Mouse (Mus musculus): Measurements from ENCODE around the gene Hdac4. TPM values are rescaled to one million over a fixed set of nuclear protein-coding genes. Genes with fewer than 3 reads are reported as not detected.

Hdac4 gene
- polyA plus RNA-seq, 1 experiment from 2014 or later = 3.3 TPM

- H3K27me3 ChIP-seq = no peaks in the 10 kb centered on the region
- no peak overlapping the region for H3K27ac ChIP-seq (replicated peaks)
- no peaks in the 10 kb centered on the region for H3K36me3 ChIP-seq (replicated peaks)
- WGBS (ENCODE audit: insufficient replicate concordance) = 47% methylated on average over 2 of the region's 2 CpGs
- H3K9ac ChIP-seq = no peak overlapping the region
- no peaks in the 10 kb centered on the region for H3K9me3 ChIP-seq (replicated peaks)
- no peak overlapping the region for H3K4me2 ChIP-seq
- no peak for ATAC-seq (ENCODE audit: insufficient read depth)
- no peak overlapping the region for H3K4me3 ChIP-seq (replicated peaks)
- no peaks in the 10 kb centered on the region for H3K4me1 ChIP-seq (replicated peaks)
Measured at GRCm38 (mm10) chr1:91917596-91917995, 277.9 kb downstream of the Hdac4 start.

GRCm38 (mm10) chr1:91915961-91916360, 279.5 kb downstream of the Hdac4 start:
- Histone ChIP-seq H3K9ac (no peak overlapping the region), H3K9me3 (replicated peaks) (no peaks in the 10 kb centered on the region), H3K27ac (replicated peaks) (no peak overlapping the region), H3K4me1 (replicated peaks) (no peaks in the 10 kb centered on the region), H3K4me2 (no peak overlapping the region), H3K36me3 (replicated peaks) (no peaks in the 10 kb centered on the region), H3K27me3 (no peaks in the 10 kb centered on the region), H3K4me3 (replicated peaks) (no peak overlapping the region)
- 49% methylated on average over 5 of the region's 5 CpGs for WGBS (ENCODE audit: insufficient replicate concordance)
- no peak for ATAC-seq (ENCODE audit: insufficient read depth)

GRCm38 (mm10) chr1:91914648-91915047, 280.9 kb downstream of the Hdac4 start:
- Histone ChIP-seq H3K4me1 (replicated peaks) (no peaks in the 10 kb centered on the region), H3K9me3 (replicated peaks) (no peaks in the 10 kb centered on the region), H3K4me3 (replicated peaks) (no peak overlapping the region), H3K4me2 (no peak overlapping the region), H3K27me3 (no peaks in the 10 kb centered on the region), H3K27ac (replicated peaks) (no peak overlapping the region), H3K36me3 (replicated peaks) (no peaks in the 10 kb centered on the region), H3K9ac (no peak overlapping the region)
- ATAC-seq (ENCODE audit: insufficient read depth) = no peak
- 52% methylated on average over 3 of the region's 3 CpGs for WGBS (ENCODE audit: insufficient replicate concordance)

GRCm38 (mm10) chr1:91913850-91914249, 281.6 kb downstream of the Hdac4 start:
- Histone ChIP-seq H3K4me1 (replicated peaks) (no peaks in the 10 kb centered on the region), H3K27ac (replicated peaks) (no peak overlapping the region), H3K9ac (no peak overlapping the region), H3K27me3 (no peaks in the 10 kb centered on the region), H3K4me2 (no peak overlapping the region), H3K36me3 (replicated peaks) (no peaks in the 10 kb centered on the region), H3K4me3 (replicated peaks) (no peak overlapping the region), H3K9me3 (replicated peaks) (no peaks in the 10 kb centered on the region)
- ATAC-seq (ENCODE audit: insufficient read depth) = no peak
- WGBS (ENCODE audit: insufficient replicate concordance) = 36% methylated on average over 6 of the region's 6 CpGs

- Histone ChIP-seq H3K27me3 (no peaks in the 10 kb centered on the region), H3K27ac (replicated peaks) (no peak overlapping the region), H3K9me3 (replicated peaks) (no peaks in the 10 kb centered on the region), H3K4me1 (replicated peaks) (no peaks in the 10 kb centered on the region), H3K4me2 (no peak overlapping the region), H3K36me3 (replicated peaks) (no peaks in the 10 kb centered on the region), H3K4me3 (replicated peaks) (no peak overlapping the region), H3K9ac (no peak overlapping the region)
- ATAC-seq (ENCODE audit: insufficient read depth) = no peak
- WGBS (ENCODE audit: insufficient replicate concordance) = 42% methylated on average over 10 of the region's 10 CpGs
Measured at GRCm38 (mm10) chr1:91912227-91913119, 283.0 kb downstream of the Hdac4 start.

DNA sequence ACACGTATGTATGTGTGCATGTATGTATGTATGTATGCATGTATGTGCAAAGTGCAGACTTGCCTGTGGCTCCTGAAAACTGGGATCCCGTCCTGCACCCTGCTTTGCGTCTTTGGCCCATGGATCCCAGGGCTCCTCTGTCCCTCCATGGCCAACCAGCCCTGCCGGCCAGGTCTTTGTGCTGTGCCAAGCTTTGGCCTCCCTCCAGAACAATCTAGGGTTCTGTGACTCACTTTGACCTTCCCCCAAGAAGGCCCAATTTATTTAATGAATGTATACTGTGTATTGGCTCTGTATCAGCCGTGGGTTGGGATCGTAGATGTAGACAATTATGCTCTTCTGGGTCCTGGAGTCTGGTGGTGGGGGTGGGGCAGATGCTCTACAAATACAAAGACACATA, 290.2 kb downstream of the Hdac4 start:
- ATAC-seq (ENCODE audit: insufficient read depth) = no peak
- WGBS (ENCODE audit: insufficient replicate concordance) = 57% methylated on average over 6 of the region's 6 CpGs
- no peak overlapping the region for H3K4me2 ChIP-seq
- H3K27ac ChIP-seq (replicated peaks) = no peak overlapping the region
- no peak overlapping the region for H3K4me3 ChIP-seq (replicated peaks)
- H3K27me3 ChIP-seq = no peaks in the 10 kb centered on the region
- no peaks in the 10 kb centered on the region for H3K4me1 ChIP-seq (replicated peaks)
- H3K9me3 ChIP-seq (replicated peaks) = no peaks in the 10 kb centered on the region
- no peaks in the 10 kb centered on the region for H3K36me3 ChIP-seq (replicated peaks)
- no peak overlapping the region for H3K9ac ChIP-seq

DNA sequence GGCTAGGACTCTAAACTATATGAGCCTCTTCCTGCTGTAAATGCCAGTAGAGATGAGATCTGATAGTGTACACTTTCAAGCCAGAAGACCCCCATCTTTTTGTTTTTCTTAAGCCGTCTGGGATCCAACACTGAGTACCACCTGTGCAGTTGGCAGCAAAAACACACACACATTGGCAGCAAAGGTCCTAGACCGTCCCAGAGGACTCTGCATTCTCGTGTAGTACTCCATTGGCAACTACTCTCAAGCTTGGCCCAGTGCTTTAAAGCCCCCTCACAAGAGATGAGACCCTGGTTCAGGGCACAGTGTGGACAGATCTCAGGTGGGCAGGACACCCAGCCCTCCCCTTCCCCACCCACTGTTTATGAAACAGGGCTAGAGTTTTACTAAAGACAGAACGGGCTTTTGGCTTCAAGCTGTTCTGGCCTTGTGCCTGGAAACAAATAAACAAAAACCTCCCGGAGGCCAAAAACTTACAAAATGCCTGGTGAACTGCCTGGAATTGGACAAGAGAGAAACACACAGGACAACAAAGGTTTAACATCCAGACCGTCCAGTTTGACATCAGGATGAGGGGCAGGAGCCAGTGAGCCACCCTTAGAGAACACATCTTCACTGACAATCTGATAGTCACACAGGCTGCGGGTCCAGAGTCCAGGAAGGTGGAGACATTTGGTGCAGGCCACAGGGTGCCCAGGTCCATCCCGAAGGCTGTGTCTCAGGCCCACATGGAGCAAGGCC, 292.1 kb downstream of the Hdac4 start:
- Histone ChIP-seq H3K27me3 (no peaks in the 10 kb centered on the region), H3K4me2 (no peak overlapping the region), H3K27ac (replicated peaks) (no peak overlapping the region), H3K36me3 (replicated peaks) (no peaks in the 10 kb centered on the region), H3K4me1 (replicated peaks) (no peaks in the 10 kb centered on the region), H3K4me3 (replicated peaks) (no peak overlapping the region), H3K9me3 (replicated peaks) (no peaks in the 10 kb centered on the region), H3K9ac (no peak overlapping the region)
- WGBS (ENCODE audit: insufficient replicate concordance) = 51% methylated on average over 8 of the region's 8 CpGs
- peak; percentile 49; the same call in 1 of the 2 replicates for ATAC-seq (ENCODE audit: insufficient read depth)

- H3K27me3 ChIP-seq = no peaks in the 10 kb centered on the region
- no peak overlapping the region for H3K27ac ChIP-seq (replicated peaks)
- whole genome bisulfite sequencing (ENCODE audit: insufficient replicate concordance) = 75% methylated on average over 2 of the region's 2 CpGs
- no peak overlapping the region for H3K9ac ChIP-seq
- no peaks in the 10 kb centered on the region for H3K9me3 ChIP-seq (replicated peaks)
- no peaks in the 10 kb centered on the region for H3K36me3 ChIP-seq (replicated peaks)
- ATAC-seq (ENCODE audit: insufficient read depth) = no peak
- H3K4me1 ChIP-seq (replicated peaks) = 0 out of 2 replicates have a peak, but pooled peaks cover 5% of the 10 kb centered on the region
- H3K4me2 ChIP-seq = no peak overlapping the region
- H3K4me3 ChIP-seq (replicated peaks) = no peak overlapping the region
Measured at GRCm38 (mm10) chr1:91897078-91897477, 298.4 kb downstream of the Hdac4 start.

DNA sequence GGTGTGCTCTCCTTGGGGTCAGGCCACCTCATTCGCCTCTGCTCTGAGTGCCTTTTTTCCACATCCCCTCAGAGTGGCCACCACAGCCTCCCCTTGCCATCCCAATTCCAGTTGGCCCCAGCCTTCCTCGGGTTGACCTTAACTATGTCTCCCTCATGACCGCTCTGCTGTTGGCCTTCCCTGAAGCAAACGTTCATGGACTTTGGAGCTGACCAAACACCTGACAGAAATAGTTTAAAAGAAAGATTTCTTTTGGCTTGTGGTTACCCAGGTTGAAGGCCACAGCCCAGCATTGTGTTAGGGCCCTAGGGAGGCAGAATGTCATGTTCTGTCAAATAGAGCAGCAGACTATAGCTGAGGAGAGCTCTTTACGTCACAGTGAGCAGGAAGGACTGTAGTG, 301.2 kb downstream of the Hdac4 start:
- Histone ChIP-seq H3K27ac (replicated peaks) (no peak overlapping the region), H3K27me3 (no peaks in the 10 kb centered on the region), H3K9me3 (replicated peaks) (no peaks in the 10 kb centered on the region), H3K9ac (no peak overlapping the region), H3K4me3 (replicated peaks) (no peak overlapping the region), H3K4me2 (no peak overlapping the region), H3K4me1 (replicated peaks) (0 out of 2 replicates have a peak, but pooled peaks cover 5% of the 10 kb centered on the region), H3K36me3 (replicated peaks) (no peaks in the 10 kb centered on the region)
- no peak for ATAC-seq (ENCODE audit: insufficient read depth)
- WGBS (ENCODE audit: insufficient replicate concordance) = 59% methylated on average over 5 of the region's 5 CpGs

- ATAC-seq (ENCODE audit: insufficient read depth) = no peak
- Histone ChIP-seq H3K27ac (replicated peaks) (no peak overlapping the region), H3K9ac (no peak overlapping the region), H3K4me3 (replicated peaks) (no peak overlapping the region), H3K36me3 (replicated peaks) (no peaks in the 10 kb centered on the region), H3K4me2 (no peak overlapping the region), H3K27me3 (no peaks in the 10 kb centered on the region), H3K9me3 (replicated peaks) (no peaks in the 10 kb centered on the region), H3K4me1 (replicated peaks) (0 out of 2 replicates have a peak, but pooled peaks cover 5% of the 10 kb centered on the region)
- 76% methylated on average over 11 of the region's 11 CpGs for WGBS (ENCODE audit: insufficient replicate concordance)
Measured at GRCm38 (mm10) chr1:91893598-91893997, 301.9 kb downstream of the Hdac4 start.

DNA sequence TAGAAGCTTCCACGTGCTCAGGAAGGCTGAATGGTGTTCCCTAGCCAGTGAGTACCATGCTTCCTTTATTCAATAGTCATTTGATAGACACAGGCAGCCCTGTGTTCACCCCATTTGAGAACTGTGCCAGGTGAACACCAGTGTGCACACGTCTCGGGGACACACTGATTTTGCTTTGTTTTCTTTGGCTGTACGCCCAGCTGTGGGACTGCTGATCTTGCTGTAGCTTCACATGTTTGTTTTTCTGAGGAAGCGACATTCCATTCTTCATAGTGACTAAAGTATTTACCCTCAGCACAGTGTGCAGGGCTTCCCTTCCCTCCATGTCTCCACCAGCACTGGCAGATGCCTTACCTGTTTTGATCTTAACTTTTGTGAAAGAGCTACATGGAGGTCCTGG, 312.4 kb downstream of the Hdac4 start:
- H3K27ac ChIP-seq (replicated peaks) = no peak overlapping the region
- peak; percentile 77 for ATAC-seq (ENCODE audit: insufficient read depth)
- H3K4me1 ChIP-seq (replicated peaks) = no peaks in the 10 kb centered on the region
- H3K36me3 ChIP-seq (replicated peaks) = no peaks in the 10 kb centered on the region
- no peak overlapping the region for H3K9ac ChIP-seq
- 53% methylated on average over 5 of the region's 5 CpGs for WGBS (ENCODE audit: insufficient replicate concordance)
- H3K9me3 ChIP-seq (replicated peaks) = no peaks in the 10 kb centered on the region
- no peaks in the 10 kb centered on the region for H3K27me3 ChIP-seq
- H3K4me2 ChIP-seq = no peak overlapping the region
- H3K4me3 ChIP-seq (replicated peaks) = no peak overlapping the region

Data from liver, embryonic 15.5 days (tissue).